Mouse (Mus musculus) right cerebral cortex, postnatal 4 days (tissue): Measurements from ENCODE around the gene Tmeff2.

ENCODE experiments used
- DNase-seq: peaks from one replicate; pipeline ENCODE4 v3.0.0-alpha.2; 2022

Tmeff2 gene

DNA sequence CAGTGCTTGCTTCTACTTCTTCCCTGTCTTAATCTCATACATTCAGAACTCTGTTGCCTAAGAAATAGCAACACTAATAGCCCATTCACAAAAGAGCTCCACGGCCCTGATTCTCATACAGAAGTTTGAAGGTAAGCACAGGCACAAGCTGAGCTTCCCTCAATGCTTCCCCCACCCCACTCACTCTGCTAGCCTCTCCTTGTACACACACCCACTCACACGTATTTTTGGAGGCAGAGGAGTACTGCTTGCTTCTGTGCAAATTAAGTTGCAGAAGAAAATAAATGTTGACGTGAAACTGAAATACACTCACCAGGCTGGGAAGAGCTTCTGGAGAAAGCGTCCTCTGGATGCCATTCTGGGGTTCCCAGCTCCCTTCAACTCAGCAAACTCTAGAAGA, 80.1 kb downstream of the Tmeff2 start:
- DNase-seq: no peak

DNA sequence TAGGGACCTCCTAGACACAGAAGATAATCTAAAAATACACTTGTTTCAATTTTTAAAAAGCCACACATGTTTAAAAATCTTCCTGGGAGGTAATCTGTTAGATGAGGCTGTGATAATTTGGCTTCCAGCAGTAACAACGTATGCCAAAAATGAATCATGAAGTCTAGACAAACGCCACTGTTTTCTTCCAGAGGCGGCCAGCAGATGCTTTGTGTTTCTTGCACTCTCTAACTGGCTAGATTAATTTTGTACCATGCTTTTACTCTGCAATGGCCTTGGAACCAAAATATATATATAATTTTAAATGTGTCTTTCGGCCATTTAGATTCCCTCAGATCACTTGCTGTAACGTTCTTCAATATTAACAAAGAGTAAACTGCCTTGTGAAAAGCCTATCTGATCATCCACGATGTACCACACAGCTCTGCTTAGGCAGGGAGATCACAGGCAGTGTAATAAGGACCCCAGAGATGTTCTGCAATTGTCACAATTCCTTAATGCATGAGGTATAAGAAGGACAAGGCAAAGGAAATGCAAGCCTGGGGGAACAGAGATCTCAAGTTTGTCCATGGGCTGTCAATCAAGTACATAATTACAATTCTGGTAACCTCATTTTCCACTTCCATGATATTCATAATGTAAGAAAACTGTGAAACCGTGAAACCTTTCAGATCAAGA, 80.8 kb downstream of the Tmeff2 start:
- DNase-seq: no peak

DNA sequence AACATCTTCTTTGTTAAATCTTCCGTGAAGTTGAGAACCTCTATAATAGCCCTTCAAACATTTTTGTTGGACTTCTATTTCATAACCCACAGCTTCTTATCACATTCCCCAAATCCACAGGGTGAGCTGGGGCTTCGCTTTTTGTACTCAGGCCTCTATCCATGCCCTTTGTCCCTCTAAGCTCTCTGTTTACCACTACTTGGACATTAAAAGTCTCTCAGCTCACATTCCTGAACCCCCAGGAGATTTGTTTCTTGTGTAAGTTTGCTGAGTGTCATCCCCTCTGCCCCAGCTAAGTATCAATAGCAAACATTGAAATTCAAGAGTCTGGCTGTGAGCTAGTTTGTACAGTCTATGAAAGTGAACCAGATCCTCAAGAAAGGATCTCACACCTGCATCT, 90.2 kb downstream of the Tmeff2 start:
- no peak for DNase-seq

DNA sequence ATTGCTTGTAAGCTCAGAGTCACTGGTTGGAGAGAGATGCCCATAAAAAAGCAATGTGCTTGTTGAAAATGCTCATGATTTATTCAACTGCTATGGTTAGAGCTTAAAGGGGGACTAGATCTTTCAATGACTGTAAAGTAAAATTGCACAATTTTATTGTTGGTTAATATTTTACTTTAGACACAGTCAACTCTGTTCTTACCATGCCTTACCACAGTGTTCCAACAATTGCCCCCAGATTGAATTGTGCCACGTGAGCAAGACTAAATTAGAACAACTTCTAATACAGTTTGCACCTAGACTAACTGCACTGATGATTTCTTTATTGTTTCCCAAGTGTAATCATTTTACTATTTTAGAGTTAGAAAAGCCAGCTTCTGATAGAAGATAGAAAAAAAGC, 94.1 kb downstream of the Tmeff2 start:
- no peak for DNase-seq

DNA sequence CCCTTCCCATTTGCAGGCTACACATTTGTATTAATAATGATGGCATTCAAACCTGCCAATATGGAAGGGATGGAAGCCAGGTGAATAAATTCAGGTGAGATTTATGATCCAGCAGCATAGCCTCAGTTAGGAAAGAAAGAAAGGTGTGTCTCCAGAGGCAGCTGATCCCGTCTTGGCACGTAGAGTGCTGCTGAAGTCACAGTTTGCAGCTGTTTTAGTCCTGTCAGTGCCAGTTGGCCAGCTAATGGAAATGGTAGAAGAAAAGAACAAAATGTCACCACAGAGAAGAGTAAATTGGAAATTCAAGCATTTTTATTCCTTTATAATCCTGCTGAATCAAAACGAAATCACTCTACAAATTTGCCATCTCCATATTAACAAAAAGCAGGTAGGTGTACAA, 99.3 kb downstream of the Tmeff2 start:
- DNase-seq: no peak

DNA sequence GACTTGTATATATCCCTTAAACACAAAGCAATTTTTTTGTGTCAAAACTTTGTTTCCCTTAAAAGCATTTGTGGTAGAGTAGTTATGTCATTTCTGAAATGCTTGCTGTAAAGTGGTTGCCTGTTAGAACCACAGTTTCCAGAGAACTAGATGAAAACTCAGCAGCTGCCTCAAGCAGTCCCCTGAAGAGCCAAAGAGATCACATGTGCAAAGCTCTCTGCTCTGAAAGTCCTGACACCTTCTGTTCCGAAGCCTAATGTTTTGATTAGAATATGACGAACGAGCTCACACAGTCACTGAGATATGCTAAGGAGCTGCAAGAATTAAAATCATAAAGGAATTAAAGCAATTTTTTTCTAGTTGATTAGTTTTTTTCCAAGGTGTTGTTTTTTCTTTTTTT, 107.9 kb downstream of the Tmeff2 start:
- no peak for DNase-seq

DNA sequence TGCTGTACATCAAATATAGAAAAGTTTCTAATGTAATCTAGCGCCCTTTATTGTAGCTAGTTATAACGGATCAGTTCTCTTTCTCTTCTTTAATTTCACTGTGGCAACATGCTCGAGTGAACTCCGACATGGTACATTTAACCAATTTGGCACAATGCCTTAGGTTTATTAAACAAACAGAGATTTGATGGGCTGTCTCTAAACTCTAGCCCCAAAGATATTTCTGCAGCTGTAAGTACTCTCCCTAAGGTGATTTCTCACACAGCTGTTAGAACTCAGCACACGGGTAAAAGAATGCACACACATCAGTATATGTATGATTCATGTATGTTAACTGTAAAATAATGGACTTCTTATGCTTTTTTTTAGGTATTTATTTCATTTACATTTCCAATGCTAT, 139.8 kb downstream of the Tmeff2 start:
- DNase-seq: no peak

DNA sequence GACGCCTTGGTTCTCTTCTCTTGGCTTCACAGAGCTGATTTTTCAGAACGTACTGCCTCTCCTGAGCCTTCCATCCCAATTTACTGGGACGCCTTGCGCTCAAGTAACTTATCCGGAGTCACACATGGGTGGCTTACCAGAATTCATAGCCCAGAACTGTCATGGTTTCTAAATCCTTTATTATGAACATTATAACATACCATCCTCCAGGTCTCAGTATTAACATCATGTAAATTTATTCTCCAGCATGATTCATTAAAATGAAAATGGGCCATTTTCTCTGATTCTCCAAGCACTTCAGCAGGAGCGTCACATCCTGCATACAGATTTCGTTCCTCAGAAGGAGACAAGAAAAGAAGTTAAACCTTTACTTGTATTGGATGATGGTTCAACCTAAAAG, 144.4 kb downstream of the Tmeff2 start:
- no peak for DNase-seq

DNA sequence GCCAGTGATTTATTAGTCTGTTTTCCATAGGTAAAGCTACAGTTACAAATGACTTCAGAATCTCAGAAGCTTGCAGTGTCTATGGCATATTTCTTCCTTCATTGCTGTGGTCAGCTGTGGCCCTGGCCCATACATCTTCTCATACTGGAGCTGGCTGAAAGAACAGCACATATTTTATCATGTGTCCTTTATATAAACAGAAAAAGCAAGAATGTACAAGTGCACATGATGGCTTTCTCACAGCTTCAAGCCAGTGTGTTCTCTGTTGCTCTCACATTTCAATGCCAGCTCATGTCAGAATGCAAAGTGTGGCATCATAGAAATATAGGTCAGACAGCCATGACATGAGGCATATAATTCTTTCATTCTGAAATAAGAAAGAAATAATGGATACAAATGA, 164.1 kb downstream of the Tmeff2 start:
- DNase-seq: no peak

DNA sequence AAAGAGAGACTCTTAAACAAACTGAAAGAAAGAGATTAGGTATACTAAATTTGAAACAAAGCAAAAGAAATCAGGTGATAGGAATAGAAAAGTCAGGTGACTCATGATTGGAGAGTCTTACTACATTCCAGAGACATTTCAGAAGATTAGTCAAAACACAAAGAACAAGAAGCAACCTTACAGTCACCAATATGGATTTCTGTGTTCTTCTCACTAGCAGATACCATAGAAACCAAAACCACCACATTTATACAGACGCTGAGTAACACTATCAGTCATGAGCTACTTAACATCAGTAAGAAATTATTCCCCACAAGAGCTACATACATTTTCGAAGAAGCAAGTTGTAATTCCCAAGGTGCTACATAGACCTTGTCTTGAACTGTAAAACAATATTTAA, 165.2 kb downstream of the Tmeff2 start:
- DNase-seq: no peak

DNA sequence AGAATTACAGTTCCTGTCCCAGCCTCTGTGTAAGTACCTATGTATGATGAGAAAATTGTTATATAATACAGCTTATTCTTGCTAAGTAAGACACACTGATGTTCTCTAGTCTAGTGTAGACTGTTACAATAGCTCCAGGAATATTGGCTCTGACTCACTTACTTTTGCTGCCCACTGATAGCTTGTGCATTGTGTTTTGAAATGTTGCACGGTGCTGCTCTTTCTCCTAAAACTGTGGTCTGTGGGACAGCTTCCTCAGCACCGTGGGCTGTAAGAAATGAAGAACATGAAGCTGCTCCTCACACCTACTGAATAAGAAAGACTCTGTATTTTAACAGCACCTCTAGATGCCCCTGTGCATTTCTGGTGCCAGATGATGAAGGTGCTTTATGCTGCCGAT, 168.4 kb downstream of the Tmeff2 start:
- DNase-seq: no peak

DNA sequence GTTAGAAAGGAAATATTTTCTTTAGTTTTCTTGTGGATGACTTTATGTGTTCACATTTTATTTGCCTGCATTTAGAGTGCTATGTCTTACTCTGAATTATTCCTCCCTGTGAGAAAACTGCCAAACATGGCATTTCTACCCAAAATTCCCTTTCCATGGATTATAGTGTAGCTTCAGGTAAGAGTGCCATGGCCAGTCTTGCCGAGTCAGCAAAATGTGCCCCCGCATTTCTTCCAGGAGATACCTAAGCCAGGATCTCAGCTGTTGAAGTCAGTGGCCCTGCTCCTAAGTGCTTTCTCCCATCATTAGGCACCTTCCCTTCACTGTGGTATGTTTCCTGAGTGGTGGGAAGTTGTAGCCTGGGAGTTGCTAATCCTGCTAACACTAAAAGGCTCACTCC, 168.8 kb downstream of the Tmeff2 start:
- no peak for DNase-seq

DNA sequence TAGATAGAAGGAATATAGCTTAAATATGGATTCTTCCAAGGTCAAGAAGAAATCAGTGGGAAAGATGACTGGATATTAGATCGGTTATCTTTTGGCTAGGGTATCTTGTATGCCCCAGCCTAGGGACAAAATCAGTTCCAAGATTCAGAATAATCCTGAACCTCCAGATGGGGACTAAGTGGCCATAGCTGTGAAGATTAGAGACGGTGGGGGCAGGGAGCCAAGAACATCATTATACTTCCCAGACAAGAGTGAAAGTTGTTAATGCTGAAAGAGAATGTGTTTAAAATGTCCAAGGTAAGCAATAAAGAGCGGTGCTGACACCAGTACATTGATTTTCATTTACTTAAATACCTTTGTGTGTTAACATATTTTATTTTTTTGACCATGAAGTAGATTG, 173.6 kb downstream of the Tmeff2 start:
- no peak for DNase-seq

DNA sequence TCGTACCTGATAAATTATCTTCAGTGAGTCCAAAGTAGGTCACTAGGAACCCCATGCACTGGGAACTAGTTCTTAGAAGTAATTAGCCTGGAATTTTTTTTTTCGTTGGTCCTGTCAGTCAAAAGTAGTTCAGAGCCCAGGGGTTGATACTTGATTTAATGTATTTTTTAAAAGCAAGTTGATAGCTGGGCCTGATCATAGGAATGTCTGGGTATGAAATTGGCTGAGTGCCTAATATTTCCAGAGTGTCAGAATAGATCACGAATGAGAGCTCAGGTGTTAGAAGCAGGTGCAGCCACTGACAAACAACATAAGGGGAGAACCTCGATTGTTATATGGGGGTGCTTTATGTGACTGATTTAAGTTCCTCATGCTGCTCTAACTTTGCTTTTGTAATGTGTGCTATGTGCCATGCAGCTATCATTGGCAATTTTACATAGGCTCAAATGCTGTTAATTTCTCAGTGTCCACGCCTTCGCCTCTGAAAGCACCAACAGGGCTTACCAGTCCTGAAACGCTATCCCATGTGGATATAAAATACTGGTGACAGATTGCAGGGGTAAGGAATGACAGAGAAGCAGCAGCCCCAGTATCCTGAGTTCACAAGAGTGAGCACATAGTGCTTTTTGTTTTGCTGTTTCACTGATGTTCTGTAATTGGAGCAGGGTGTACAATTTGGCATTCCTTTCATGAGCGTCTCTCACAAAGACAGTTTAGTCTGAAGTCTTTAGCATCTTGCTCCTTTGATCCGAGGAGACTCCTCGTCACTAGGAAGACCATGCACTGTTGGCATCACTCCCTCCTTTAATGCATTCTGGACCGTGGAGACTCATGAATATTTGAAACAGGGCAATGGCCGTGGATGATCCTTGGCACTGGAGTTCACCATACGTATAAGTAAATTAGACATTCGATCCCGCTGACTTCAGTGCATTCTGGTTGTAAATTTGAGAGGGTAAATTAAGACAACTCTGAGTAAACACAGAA, 175.6 kb downstream of the Tmeff2 start:
- no peak for DNase-seq

DNA sequence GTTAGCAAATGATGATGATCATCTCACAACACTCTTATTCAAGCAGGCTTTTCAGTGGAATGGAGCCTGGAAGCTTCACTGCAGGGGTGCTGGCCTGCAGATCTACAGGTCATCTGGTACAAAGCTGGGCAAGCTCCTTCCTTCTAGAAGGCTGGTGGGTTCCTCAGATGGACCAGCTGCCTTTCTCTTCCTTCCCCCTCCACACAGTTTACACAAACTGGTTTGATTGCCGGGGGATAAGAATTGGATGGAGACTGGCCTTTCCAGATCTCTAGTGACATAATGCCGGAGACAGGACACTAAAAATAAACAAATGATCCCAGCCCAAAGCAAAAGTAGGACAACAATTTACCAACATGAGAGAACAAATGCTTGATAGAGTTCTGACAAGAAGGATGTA, 188.5 kb downstream of the Tmeff2 start:
- DNase-seq: no peak

DNA sequence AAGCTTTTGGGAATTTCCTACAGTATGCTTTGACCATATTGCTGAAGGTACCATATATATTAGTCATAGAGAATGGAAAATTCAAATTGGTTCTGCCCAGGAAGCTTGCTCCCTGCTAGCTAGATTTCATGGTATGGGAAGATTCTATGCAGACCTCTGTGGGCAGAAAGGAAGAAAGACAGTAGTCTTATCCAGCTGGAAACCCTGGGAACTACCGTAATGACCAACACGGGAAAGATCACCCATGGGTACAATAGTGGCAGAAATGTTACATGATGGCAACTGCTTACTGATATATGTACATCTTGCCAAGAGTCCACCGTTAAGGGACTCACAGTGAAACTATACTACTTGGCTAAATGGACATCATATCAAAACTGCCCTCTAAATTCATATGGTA, 189.4 kb downstream of the Tmeff2 start:
- no peak for DNase-seq

DNA sequence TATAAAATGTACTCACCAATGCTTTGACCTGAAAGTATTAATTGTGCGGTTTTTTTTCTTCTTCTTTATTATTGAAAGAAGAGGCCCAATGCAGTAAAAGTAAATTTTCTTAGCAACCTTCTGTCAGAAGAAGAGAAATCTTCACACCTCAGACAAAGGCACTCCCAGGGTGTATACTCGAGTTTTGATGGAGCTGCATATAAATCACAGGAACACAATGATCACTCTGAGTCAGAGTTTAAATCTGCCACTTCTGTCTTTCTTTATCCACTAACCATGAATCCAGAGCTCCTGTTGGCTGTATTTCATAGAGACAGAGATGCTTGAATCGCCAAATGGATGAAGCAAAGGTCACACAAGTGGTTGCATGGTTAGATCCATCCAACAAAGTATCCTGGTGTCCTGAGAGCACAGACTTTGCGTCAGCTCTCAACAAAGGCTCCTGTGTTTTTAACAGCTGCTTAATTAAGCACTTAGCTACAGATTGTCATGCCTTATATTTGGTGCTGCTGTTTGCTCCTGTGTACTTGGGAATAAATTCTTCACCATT, 189.8 kb downstream of the Tmeff2 start:
- no peak for DNase-seq

DNA sequence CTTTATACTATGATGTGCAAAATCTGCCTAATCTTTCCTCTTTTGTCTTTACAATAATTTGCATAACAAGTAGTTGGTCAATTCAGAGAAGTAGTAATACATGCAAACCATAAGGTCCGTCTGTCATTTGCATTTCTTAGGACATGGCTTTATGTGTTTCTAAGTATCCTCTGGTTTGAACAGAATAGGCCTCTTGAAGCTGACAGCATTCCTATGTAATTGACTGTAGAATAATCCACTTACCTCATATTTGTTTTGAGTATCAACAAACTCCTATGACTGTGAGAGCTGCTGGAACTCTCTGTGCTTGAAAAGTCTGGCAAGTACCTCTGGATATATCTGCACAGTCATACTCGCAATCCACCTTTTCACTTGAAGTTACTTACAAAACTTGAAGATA, 194.3 kb downstream of the Tmeff2 start:
- DNase-seq: no peak

DNA sequence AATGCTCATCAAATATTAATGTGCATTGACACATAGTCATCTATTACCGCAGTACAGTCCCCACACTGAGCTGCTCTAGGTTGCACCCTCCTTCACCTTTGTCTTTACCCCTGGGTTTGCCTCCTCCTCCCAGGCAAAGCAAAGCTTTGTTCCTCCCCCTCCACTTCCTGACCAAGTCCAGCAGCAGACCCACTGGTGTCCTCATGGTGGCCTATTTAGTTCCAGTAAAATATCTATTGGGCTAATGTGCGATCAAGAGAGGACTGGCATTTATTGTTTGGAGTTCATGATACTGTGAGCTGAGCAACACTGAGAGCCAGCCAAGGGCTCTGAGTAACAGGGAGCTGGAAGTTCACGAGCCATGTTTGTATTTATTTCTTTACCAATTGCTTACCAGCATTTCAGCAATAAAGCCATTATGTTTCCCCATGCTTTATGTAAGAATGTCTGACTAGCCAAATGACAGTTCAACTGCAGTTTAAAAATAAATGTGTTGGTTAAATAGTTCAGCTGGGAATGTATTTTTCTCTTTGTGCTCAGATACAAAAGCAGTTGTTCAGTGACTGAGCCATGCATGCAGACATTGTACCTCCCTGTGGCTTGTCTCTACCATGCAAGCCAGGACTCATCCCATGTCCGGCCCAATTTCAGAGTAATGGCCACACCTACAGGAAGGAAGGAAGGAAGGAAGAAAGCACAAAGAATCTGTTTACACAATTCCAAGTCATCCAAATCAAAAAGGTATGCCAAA, 196.6 kb downstream of the Tmeff2 start:
- no peak for DNase-seq

DNA sequence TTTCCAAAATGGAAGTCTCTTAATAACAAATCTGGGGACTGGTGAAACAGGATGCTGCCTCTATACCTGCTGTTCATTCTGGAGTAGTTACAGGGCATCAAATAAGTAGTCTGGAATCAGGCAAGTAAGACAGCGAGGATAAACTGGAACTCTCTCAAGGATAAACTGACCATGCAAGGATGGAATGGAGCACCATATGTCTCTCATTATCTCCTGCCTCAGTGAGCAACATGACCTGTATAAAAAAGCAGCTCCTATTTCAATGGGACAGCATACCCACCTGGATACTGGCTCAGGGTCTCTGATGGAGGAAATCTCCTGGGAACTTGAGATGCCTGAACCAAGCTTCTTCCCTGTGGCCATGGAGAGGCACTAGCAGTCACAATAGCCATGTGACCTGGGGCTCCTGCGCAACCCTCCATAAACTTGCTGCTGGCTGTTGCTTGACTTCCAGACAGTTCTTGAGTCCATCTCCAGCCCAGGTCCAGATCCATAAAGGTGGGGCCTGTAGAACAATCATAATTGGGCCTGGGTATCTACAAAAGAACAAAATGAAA, 200.7 kb downstream of the Tmeff2 start:
- no peak for DNase-seq

DNA sequence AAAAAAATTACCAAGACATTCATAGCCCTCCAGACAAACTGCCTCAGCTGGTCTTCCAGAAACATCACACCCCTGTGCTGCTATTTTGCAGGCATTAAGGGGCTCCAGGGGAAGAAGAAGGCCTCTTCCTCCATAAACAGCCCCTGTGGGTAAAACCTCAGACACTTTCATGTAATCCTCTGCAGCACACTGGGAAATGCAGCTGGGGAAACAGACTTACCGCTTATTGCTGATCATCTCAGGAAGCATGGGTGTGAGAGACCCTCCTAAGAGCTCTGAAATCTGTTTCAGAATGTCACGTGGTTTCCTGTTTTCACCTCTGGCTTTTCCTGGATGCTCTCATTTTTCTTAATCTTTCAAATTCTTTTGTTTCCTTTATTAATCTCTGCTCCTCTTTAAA, 204.3 kb downstream of the Tmeff2 start:
- no peak for DNase-seq

DNA sequence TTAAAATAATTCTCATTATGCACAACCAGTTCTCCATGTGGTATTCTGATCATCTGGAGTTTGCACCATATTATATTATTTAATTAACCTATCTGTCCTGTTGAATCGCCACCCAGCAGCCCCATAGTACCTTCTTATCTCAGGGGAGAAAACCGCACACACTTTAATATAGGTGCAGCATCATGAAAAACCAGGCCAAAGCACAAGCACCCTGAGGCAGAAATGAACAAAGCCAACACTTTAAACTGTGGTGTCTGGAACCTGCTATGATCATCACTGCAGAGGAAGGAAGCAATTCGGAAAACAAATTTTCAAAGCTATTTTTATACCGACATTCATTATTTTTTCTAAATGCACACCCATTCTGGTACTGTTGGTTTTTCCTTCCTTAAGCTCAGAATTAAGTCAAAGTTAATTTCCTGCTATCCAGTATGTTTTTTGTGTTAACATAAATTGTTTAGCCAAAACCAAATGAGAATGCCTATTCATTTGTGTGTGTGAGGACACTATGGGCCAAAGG, 206.0 kb downstream of the Tmeff2 start:
- DNase-seq: no peak

DNA sequence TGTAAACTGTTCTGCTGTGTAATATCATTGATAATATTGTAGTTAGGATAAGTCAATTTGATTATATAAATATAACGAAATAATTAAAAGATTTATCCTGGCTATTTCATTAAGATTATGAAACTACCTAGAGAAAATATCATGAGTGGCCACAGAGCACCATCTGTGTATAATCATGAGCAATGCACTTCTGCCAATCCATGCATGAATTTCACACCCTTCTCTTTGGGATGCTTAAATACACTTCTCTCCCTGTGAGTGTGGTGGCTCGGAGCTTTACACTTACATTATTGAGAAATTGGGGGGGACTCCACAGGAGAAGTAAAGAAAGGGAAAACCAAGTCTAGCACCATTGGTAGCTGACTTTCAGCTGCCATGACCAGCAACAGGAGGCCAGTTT, 206.9 kb downstream of the Tmeff2 start:
- DNase-seq: no peak
